Mouse (Mus musculus): ENCODE data around the gene Hoxd10. TPM values are rescaled to one million over a fixed set of nuclear protein-coding genes. Genes with fewer than 3 reads are reported as not detected.

Gene Hoxd10
- total and polyA plus RNA-seq, 3 experiments, result not detected

DNA sequence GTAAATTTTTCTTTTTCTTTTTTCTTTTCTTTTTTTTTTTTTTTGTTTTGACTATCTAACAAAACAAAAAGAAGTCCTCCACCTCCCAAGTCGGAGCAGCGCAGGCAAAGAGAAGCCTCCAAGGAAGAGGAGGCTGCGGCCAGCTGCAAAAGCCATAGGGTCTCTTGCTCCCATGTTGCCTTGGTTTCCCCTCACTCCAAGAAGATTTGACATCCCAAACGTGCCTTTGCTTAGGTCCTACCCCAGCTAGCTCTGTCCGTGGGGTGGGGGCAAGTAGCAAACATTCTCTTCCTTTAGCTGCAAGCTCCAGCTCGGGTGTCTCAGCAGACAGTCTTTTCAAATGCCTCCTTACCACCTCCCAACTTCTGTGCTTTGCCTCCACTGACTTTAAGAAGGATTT is 42.0 kb downstream of the Hoxd10 start:
- Histone ChIP-seq H3K9ac (ENCODE audit: insufficient read depth, low read depth) (peak overlapping the region; percentile 96), H3K4me1 (ENCODE audit: control insufficient read depth in 1 of 2, insufficient read depth in 2 of 2) (peaks cover 11 to 58% of the 10 kb centered on the region in 2 experiments), H3K27ac (ENCODE audit: insufficient read depth, low read depth) (no peak overlapping the region), H3K27me3 (replicated peaks) (no peaks in the 10 kb centered on the region), H3K9me3 (replicated peaks; ENCODE audit: low read length) (peaks cover 16% of the 10 kb centered on the region), H3K4me2 (ENCODE audit: insufficient read depth, low read depth, poor library complexity, severe bottlenecking) (peak overlapping the region; percentile 98), H3K79me2 (replicated peaks; ENCODE audit: control insufficient read depth, extremely low read depth, insufficient read depth, poor library complexity, severe bottlenecking) (peaks cover 16% of the 10 kb centered on the region), H3K36me3 (replicated peaks in 1 of 2; ENCODE audit: control insufficient read depth in 1 of 2, insufficient read depth in 1 of 2, low read length in 1 of 2) (peaks cover 7 to 24% of the 10 kb centered on the region in 2 experiments), H3K4me3 (replicated peaks in 1 of 3; ENCODE audit: low read depth in 2 of 3, low read length in 2 of 3, poor library complexity in 1 of 3) (peak overlapping the region; percentile 7 to 59 (median 21))
- in situ Hi-C loops (cut with MboI; ENCODE audit: low pct_ligation_motif_present, low pct_unique_long_range_greater_than_20kb, low sequenced_read_pairs), result no loop called here
- TF ChIP-seq MAFK (IDR thresholded peaks at IDR 0.05; ENCODE audit: insufficient replicate concordance, low read length), result no peak
- no peak for TF ChIP-seq MYC (IDR thresholded peaks at IDR 0.05; ENCODE audit: low read depth, low read length)
- TF ChIP-seq IRF4 (IDR thresholded peaks at IDR 0.05; ENCODE audit: low read depth, low read length), result no peak
- no peak for TF ChIP-seq ZKSCAN1 (IDR thresholded peaks at IDR 0.05; ENCODE audit: borderline replicate concordance, low read depth, low read length)
- TF ChIP-seq ZNF384 (IDR thresholded peaks at IDR 0.05; ENCODE audit: low read depth, low read length), result no peak
- no peak for TF ChIP-seq POLR2AphosphoS2 (IDR thresholded peaks at IDR 0.05; ENCODE audit: low read depth, low read length)
- no peak for TF ChIP-seq RCOR1 (conservative IDR thresholded peaks at IDR 0.05; ENCODE audit: low read depth, low read length)
- no peak for TF ChIP-seq GABPA (IDR thresholded peaks at IDR 0.05; ENCODE audit: insufficient replicate concordance, low read depth, low read length)
- no peak for TF ChIP-seq MXI1 (IDR thresholded peaks at IDR 0.05; ENCODE audit: low read depth, low read length)
- TF ChIP-seq SIN3A (IDR thresholded peaks at IDR 0.05; ENCODE audit: low read length), result no peak
- TF ChIP-seq NELFE (IDR thresholded peaks at IDR 0.05; ENCODE audit: low read depth, low read length), result no peak
- TF ChIP-seq SMC3 (IDR thresholded peaks at IDR 0.05; ENCODE audit: low read depth, low read length), result no peak
- TF ChIP-seq ZC3H11A (IDR thresholded peaks at IDR 0.05; ENCODE audit: low read depth, low read length), result no peak
- no peak for TF ChIP-seq ETS1 (conservative IDR thresholded peaks at IDR 0.05; ENCODE audit: low read depth, low read length)
- no peak for TF ChIP-seq UBTF (IDR thresholded peaks at IDR 0.05; ENCODE audit: low read depth, low read length)
- no peak for TF ChIP-seq USF2 (conservative IDR thresholded peaks at IDR 0.05; ENCODE audit: low read depth, low read length)
- no peak for TF ChIP-seq ELF1 (IDR thresholded peaks at IDR 0.05; ENCODE audit: low read depth, low read length)
- dilution Hi-C loops (cut with MboI; ENCODE audit: extremely low pct_ligation_motif_present, extremely low pct_unique_long_range_greater_than_20kb, low sequenced_read_pairs), result no loop called here
- DNase-seq (ENCODE audit: extremely low read depth), result peak; percentile 9

- Histone ChIP-seq H3K9ac (ENCODE audit: insufficient read depth, low read depth) (no peak overlapping the region), H3K4me2 (ENCODE audit: insufficient read depth, low read depth, poor library complexity, severe bottlenecking) (no peak overlapping the region), H3K9me3 (replicated peaks; ENCODE audit: low read length) (peaks cover 16% of the 10 kb centered on the region), H3K4me1 (ENCODE audit: control insufficient read depth in 1 of 2, insufficient read depth in 2 of 2) (peaks cover 16 to 60% of the 10 kb centered on the region in 2 experiments), H3K79me2 (replicated peaks; ENCODE audit: control insufficient read depth, extremely low read depth, insufficient read depth, poor library complexity, severe bottlenecking) (peaks cover 11% of the 10 kb centered on the region; the same call in 1 of the 2 replicates), H3K4me3 (replicated peaks in 1 of 3; ENCODE audit: low read depth in 2 of 3, low read length in 2 of 3, poor library complexity in 1 of 3) (no peak overlapping the region), H3K36me3 (replicated peaks in 1 of 2; ENCODE audit: control insufficient read depth in 1 of 2, insufficient read depth in 1 of 2, low read length in 1 of 2) (peaks cover 7 to 23% of the 10 kb centered on the region in 2 experiments), H3K27ac (ENCODE audit: insufficient read depth, low read depth) (no peak overlapping the region), H3K27me3 (replicated peaks) (no peaks in the 10 kb centered on the region)
- in situ Hi-C loops (cut with MboI; ENCODE audit: low pct_ligation_motif_present, low pct_unique_long_range_greater_than_20kb, low sequenced_read_pairs) (no loop called here), dilution Hi-C loops (cut with MboI; ENCODE audit: extremely low pct_ligation_motif_present, extremely low pct_unique_long_range_greater_than_20kb, low sequenced_read_pairs) (no loop called here)
- DNase-seq (ENCODE audit: extremely low read depth), result no peak
- TF ChIP-seq USF1 (IDR thresholded peaks at IDR 0.05; ENCODE audit: low read depth, low read length) (no peak), RAD21 (IDR thresholded peaks at IDR 0.05; ENCODE audit: low read depth, low read length) (no peak), CTCF (conservative IDR thresholded peaks at IDR 0.05 in 1 of 2, IDR thresholded peaks at IDR 0.05 in 1 of 2; ENCODE audit: low read depth in 2 of 2, low read length in 2 of 2) (no peak), MAFK (IDR thresholded peaks at IDR 0.05; ENCODE audit: insufficient replicate concordance, low read length) (no peak), JUN (IDR thresholded peaks at IDR 0.05; ENCODE audit: insufficient read depth, low read depth, low read length) (no peak), SIN3A (IDR thresholded peaks at IDR 0.05; ENCODE audit: low read length) (no peak)
These were observed 42.7 kb downstream of the Hoxd10 start for GRCm38 (mm10) chr2:74734451-74734850.
